Mouse (Mus musculus) urinary bladder, adult 18-20 months (tissue): ENCODE measurements around the gene Disp3.

ENCODE experiments used
- DNase-seq, 2 experiments: peaks; one replicate each; pipeline ENCODE4 v3.0.0; 2022; ENCODE audit warnings: low spot score in 2 of 2, mixed read lengths in 2 of 2

Disp3 gene

DNA sequence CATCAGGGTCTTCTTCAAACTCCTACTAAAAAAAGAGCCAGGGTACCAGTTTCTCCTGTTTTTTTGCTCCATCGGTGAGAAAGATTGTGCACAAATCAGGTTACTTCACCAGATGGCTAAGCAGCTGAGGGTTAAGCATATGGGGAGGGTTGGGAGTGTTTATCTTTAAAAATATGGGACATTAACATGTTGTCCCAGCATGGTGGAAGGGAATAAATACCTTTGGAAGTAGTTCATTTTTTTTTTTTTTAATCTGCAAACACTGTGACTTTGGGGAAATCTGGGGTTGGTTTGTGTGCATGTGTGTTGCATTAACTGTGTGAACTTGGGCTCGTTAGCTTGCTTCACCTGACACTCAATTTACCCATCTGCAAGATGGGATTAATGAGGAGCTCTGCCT lies 3.3 kb upstream of the Disp3 start:
- DNase-seq, result no peak

DNA sequence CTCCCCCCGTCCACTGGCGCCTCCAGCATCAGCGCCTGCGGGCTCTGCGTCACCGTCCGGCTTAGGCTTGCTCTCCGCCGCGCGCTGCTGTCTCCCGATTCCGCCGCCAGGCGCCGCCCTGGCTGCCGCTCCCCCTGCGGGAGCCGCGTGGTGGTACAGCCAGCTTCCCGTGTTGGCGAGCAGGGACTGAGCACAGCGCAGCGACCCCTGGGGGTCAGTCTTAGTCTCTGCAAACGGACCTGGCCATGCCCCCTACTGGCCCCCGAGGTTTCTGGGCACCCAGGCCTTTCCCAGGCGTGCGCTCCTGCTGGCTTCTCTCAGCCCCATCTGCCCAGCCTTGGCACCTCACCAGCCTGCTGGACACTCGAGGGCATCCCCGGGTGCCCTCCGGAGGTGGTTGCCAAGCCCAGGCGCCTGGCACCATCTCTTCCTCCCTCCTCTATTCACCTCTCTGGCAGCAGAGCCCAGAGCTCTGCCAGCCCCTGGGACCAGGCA lies 337 bp upstream of the Disp3 start:
- DNase-seq, result peak; percentile 20 to 52

- DNase-seq, result no peak
Observed at GRCm38 (mm10) chr4:148287041-148287440, 724 bp downstream of the Disp3 start.

DNA sequence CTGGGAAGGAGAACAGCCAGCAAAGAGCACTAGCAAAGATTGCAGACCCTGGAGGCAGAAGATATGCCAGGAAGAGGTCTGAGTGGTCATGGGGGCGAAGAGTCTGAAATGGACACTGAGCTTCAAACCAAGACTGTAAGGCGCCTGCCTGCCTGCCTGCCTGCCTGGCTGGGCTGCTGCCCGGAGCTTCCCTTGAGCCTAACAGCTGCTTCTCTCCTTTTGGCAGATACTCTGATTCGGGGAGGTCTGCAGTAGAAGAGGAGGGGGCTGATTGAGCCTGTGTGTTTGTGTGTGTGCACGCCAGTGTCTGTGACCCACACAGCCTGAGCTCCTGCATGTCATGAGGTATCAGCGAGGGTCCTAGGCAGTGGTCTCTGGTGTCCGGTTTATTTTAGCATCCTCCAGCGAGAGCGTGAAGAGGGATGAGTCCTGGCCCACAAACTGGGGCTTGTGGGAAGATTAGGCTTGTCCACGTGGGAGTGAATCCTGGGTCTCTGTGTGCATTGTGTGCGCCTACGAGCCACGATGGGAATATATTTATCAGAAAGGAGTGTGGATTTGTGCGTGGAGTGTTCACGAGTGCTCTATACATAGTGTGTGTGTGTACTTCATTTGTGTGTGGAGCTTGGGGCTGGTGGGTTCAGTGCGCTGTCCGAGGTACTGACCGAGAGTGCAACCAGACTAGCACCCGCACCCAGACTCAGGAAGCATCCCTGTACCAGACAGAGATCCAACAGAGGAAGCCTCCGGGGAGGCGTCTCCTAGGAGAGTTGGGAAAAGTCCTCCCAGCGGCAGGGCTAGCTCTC lies 1.3 kb downstream of the Disp3 start:
- no peak for DNase-seq

DNA sequence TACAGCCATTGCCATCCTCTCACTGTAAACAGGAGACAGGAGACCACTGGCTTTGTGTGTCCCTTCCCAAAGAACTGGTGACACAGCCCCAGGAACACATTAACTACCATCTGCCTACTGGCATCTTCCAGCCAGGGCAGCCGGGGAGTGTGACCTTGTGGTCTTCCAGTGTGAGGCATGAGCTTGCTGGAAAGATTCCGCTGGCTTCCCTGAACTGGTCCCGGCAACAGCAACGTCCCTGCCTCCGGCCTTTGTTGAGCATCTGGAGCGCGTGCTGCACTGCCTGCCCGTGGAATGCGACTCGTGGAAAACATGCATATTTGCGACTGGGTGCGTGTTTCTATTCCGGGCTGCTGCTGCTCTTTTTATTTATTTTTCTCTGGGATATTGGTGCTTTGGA lies 3.5 kb downstream of the Disp3 start:
- DNase-seq, result no peak

GRCm38 (mm10) chr4:148276816-148277491 lies 10.8 kb downstream of the Disp3 start:
- no peak for DNase-seq

GRCm38 (mm10) chr4:148274671-148275070 lies 13.1 kb downstream of the Disp3 start:
- no peak for DNase-seq

- DNase-seq, result no peak
Observed at GRCm38 (mm10) chr4:148273229-148273628, 14.5 kb downstream of the Disp3 start.

DNA sequence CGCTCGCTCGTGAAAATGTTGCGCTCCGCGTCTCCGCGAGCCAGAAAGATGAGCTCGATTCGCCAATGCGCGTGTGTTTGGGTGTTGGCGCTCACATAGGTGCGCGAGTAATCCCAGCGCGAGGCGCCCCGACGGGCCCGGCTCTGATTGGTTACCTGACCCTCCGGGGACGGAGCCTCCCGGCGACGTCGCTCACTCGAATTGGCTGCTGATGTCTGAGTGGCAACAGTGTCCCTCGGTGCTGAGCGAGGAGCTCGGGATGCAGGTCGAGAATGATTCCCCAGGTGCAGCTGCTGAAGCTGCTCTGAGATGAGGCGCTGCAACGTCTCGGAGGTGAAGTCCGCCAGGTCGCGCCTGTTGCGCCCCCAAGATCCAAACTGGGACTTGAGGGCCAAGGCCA lies 16.1 kb downstream of the Disp3 start:
- no peak for DNase-seq

GRCm38 (mm10) chr4:148266973-148267507 lies 20.7 kb downstream of the Disp3 start:
- no peak for DNase-seq

- no peak for DNase-seq
Observed at GRCm38 (mm10) chr4:148259941-148260340, 27.8 kb downstream of the Disp3 start.

DNA sequence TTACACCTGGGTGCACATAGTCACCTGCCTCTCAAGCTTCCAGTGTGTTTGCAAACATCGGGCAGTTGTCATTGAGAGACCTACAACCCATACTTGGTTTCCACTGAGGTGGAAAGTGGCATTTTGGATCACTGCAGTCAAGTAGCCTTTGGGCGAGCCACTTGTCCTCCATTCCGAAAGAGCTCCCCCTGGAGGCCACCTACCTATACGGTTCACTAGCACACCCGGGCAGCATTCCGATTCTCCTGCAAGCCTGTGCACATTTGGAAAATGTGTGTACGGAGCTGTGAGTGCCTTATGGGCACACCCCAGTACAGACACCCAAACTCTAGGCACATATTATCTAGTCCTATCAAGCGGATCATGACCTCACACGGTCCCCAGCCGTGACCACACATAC lies 38.4 kb downstream of the Disp3 start:
- no peak for DNase-seq

DNA sequence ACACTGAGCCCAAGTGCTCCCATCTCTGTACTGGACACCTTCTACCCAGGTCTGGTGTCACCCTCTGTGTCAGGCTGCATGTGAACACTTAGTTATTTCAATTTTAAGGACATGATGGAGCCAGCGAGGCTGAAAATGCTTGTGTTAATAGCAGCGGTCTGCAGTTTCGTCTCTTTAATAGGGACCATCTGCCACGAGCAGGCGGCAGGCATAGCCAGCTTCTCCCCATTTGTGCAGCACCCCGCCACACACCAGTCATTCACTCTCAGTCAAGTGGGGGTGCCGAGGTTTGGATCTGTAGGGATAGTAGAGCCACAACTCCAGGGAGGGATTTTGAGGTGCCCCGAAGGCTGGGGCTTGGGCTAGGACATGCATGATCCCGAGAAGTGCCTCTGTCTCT lies 47.4 kb downstream of the Disp3 start:
- DNase-seq, result no peak

- no peak for DNase-seq
Observed at GRCm38 (mm10) chr4:148239474-148240130, 48.2 kb downstream of the Disp3 start.

- no peak for DNase-seq
Observed at GRCm38 (mm10) chr4:148238919-148239318, 48.8 kb downstream of the Disp3 start.

GRCm38 (mm10) chr4:148238218-148238617 lies 49.5 kb downstream of the Disp3 start:
- no peak for DNase-seq

GRCm38 (mm10) chr4:148236664-148237063 lies 51.1 kb downstream of the Disp3 start:
- DNase-seq, result no peak

DNA sequence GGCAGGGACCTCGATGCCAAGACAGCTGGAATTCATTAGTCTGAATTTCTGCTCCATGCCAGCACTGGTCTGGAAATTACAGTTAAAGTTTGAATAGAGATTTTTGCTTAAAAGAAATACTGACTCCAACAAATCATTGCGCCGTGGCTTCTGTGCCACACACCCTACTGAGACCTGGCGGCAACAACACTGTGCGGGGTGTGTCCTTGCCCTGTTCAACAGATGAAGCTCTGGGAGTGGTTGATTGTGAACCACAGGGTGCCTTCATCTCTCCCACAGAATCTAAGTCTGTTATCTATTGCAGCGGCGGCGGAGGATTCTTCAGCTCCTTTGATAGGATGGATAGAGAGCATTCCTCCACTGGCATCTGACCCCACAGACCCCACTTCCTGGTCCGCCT lies 54.7 kb downstream of the Disp3 start:
- DNase-seq, result no peak

DNA sequence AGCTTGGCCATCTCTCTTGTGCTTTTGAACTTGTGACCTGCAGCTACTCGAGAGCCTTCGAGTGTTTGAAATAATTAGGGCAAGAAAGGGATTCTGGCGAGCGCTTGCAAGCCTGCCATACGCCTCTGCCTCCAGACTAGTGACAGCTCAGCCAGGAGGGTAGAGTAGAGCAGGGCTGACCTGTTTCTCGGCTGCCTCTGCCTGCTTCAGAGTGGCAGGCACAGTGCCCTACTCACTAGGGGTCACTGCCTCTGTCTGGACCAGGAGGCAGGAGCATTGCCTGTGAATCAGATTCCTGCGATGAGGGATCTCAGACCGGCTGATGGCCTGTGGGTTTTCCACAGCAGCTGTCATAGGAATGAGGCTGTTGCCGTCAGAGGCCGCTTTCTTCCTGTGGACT lies 55.1 kb downstream of the Disp3 start:
- no peak for DNase-seq

- no peak for DNase-seq
Observed at GRCm38 (mm10) chr4:148232124-148232523, 55.6 kb downstream of the Disp3 start.

DNA sequence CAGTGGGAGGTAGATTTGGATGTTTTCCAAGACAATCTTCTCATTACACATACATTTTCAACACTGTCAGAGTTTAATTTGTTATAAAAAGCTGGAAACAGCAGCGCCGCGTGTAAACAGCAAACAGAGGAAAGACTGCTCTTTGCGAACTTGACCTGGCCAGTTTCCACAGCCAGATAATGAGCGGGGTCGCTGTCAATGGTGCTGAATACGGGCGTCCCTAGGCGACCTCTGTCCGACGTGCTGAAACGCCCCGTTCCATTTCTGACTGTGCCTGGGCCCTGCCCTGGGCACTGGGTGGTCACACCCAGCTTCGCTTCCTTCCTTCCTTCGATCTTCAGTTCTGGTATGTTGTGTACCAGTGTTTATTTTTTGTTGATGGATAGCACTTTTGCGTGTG lies 58.1 kb downstream of the Disp3 start:
- peak; percentile 5 to 58 for DNase-seq

- DNase-seq, result no peak
Observed at GRCm38 (mm10) chr4:148222983-148223382, 64.8 kb downstream of the Disp3 start.
